Mouse (Mus musculus): ENCODE measurements at regions not wholly inside any gene's neighbourhood (a gene's known extent, or its start where the extent isn't known, plus 50 kb on each side); places are given as distances from the start of the nearest gene placed in this dataset.

GRCm38 (mm10) chr14:101267536-101267935, 67.4 kb upstream of the Prr30 start:
- DNase-seq (ENCODE audit: low spot score in 2 of 2): no peak
